Mouse (Mus musculus): Measurements from ENCODE around the gene 2310039H08Rik. TPM values are rescaled to one million over a fixed set of nuclear protein-coding genes. Genes with fewer than 3 reads are reported as not detected.

The 2310039H08Rik gene
- polyA plus RNA-seq, 1 experiment from 2014 or later, result 89.9 TPM

DNA sequence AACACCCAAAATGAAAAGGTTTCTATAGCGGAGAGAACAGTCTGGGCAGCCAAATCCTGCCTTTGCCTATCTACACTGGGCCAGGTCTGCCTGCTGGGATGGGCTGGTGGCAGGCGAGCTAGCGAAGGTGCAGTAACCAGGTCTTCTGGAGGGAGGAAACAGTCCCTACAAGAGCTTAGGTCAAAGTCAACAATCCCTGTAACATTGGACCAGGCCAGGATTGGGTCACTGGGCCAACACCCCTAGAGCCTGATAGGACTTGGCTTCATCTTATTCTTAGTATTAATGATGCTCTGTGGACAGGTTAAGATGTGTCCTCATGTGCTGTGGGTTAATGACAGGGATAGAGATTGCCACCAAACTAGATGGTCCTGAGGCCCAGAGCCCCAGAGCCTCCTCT is 38.4 kb upstream of the 2310039H08Rik start:
- H3K27me3 ChIP-seq (replicated peaks; ENCODE audit: control insufficient read depth, insufficient read depth, low read length), result peaks cover 2% of the 10 kb centered on the region; the same call in 1 of the 2 replicates
- no peak overlapping the region for H3K4me3 ChIP-seq (ENCODE audit: low read depth, low read length)
- H3K9me3 ChIP-seq (replicated peaks; ENCODE audit: control insufficient read depth, low read length), result no peaks in the 10 kb centered on the region
- H3K36me3 ChIP-seq (ENCODE audit: control insufficient read depth, insufficient read depth, low read length), result peaks cover 28% of the 10 kb centered on the region; the same call in 1 of the 2 replicates
- no peak overlapping the region for H3K9ac ChIP-seq (ENCODE audit: low read length)
- ATAC-seq (no peak), DNase-seq (ENCODE audit: low spot score) (no peak)
- WGBS, result 93% methylated on average over 3 of the region's 3 CpGs
- no peak overlapping the region for H3K27ac ChIP-seq (ENCODE audit: low read depth, low read length)
- no peaks in the 10 kb centered on the region for H3K4me1 ChIP-seq (ENCODE audit: control insufficient read depth, insufficient read depth, low read length)
- H3K4me2 ChIP-seq (ENCODE audit: low read length), result no peak overlapping the region

DNA sequence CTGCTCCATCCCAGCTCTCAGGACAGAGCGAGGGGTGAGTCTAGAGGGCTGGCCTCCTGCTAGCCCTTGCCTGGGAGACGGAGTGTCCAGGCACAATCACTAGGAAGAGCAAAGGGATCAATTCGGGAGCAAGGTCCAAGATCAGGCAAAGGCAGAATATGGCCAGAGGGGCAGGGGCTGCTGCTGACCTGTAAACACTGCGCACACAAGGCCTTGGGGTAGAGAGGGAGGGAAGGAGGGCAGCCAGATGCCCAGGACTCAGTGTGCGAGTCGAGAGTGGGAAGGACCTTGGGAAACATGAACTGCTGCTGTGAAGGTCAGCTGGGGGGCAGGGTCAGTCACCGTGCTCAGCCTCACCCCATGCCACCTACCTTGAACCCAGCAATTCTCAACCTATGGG is 37.1 kb upstream of the 2310039H08Rik start:
- Histone ChIP-seq H3K9me3 (replicated peaks; ENCODE audit: control insufficient read depth, low read length) (no peaks in the 10 kb centered on the region), H3K4me1 (ENCODE audit: control insufficient read depth, insufficient read depth, low read length) (no peaks in the 10 kb centered on the region), H3K4me3 (ENCODE audit: low read depth, low read length) (no peak overlapping the region), H3K27me3 (replicated peaks; ENCODE audit: control insufficient read depth, insufficient read depth, low read length) (no peaks in the 10 kb centered on the region), H3K27ac (ENCODE audit: low read depth, low read length) (no peak overlapping the region), H3K4me2 (ENCODE audit: low read length) (no peak overlapping the region), H3K9ac (ENCODE audit: low read length) (no peak overlapping the region), H3K36me3 (ENCODE audit: control insufficient read depth, insufficient read depth, low read length) (peaks cover 28% of the 10 kb centered on the region; the same call in 1 of the 2 replicates)
- no peak for DNase-seq (ENCODE audit: low spot score)
- 95% methylated on average over 7 of the region's 7 CpGs for WGBS
- ATAC-seq, result no peak

DNA sequence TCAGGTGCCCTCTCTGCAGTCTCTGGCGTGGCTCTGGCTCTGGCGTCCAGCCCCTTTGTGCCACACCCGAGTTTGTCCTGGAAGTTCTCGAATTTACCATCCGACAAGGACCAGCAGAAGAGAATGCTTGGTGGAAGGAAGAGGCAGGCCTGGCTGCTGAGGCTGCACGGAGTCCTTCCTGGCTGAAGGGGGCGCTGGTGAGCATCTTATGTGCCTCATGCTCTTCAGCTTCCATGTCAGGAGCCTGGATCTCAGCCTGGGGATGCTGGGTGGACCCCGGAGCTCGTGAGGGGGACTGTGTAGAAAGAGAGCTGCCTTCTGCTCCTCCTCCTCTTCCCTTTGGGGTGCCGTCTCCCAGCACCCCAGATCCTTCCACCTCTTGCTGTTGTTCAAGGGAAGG is 36.3 kb upstream of the 2310039H08Rik start:
- Histone ChIP-seq H3K27ac (ENCODE audit: low read depth, low read length) (no peak overlapping the region), H3K27me3 (replicated peaks; ENCODE audit: control insufficient read depth, insufficient read depth, low read length) (no peaks in the 10 kb centered on the region), H3K36me3 (ENCODE audit: control insufficient read depth, insufficient read depth, low read length) (peaks cover 28% of the 10 kb centered on the region; the same call in 1 of the 2 replicates), H3K9me3 (replicated peaks; ENCODE audit: control insufficient read depth, low read length) (no peaks in the 10 kb centered on the region), H3K4me1 (ENCODE audit: control insufficient read depth, insufficient read depth, low read length) (no peaks in the 10 kb centered on the region), H3K4me3 (ENCODE audit: low read depth, low read length) (no peak overlapping the region), H3K9ac (ENCODE audit: low read length) (no peak overlapping the region), H3K4me2 (ENCODE audit: low read length) (no peak overlapping the region)
- WGBS, result 63% methylated on average over 9 of the region's 10 CpGs
- ATAC-seq (no peak), DNase-seq (ENCODE audit: low spot score) (no peak)

DNA sequence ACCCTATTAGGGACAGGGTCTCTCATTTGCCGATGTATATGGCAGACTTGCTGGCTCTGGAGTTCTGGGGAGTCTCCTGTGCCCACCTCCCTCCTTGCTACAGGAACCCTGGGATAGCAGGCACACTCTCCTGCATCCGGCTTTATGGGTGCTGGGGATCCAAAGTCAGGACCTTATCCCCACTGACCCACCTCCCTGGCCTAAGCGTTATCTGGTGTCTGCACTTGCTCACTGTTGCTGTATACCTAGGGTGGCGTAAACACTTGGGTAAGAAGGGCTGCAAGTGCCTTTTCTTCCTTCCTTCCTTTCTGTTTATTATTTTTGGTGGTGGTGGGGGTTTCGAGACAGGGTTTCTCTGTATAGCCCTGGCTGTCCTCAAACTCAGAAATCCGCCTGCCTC is 31.1 kb upstream of the 2310039H08Rik start:
- no peak for DNase-seq (ENCODE audit: low spot score)
- H3K4me2 ChIP-seq (ENCODE audit: low read length), result no peak overlapping the region
- peaks cover 41% of the 10 kb centered on the region for H3K36me3 ChIP-seq (ENCODE audit: control insufficient read depth, insufficient read depth, low read length)
- H3K9me3 ChIP-seq (replicated peaks; ENCODE audit: control insufficient read depth, low read length), result no peaks in the 10 kb centered on the region
- no peak for ATAC-seq
- WGBS, result over 99% methylated on average over 6 of the region's 6 CpGs
- H3K4me3 ChIP-seq (ENCODE audit: low read depth, low read length), result no peak overlapping the region
- H3K27ac ChIP-seq (ENCODE audit: low read depth, low read length), result no peak overlapping the region
- H3K9ac ChIP-seq (ENCODE audit: low read length), result no peak overlapping the region
- H3K27me3 ChIP-seq (replicated peaks; ENCODE audit: control insufficient read depth, insufficient read depth, low read length), result no peaks in the 10 kb centered on the region
- no peaks in the 10 kb centered on the region for H3K4me1 ChIP-seq (ENCODE audit: control insufficient read depth, insufficient read depth, low read length)

DNA sequence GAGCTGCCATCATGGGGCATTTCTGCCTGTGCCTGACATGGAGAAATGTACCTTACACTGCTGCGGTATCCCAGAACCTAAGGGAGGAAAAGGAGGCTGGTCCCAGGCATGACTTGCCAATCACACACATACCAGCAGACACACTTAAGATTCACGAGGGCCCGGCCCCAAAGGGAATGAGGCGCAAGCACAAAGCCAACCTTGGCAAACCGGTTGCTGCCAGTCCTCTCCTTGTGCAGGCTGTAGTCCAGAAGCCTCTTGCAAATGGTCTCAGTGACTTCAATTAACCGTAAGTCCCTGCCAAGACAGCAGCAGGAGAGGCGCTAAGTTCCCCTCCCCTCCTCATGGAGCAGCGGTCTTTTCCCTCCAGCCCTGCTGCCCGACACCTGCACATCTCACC is 29.4 kb upstream of the 2310039H08Rik start:
- Histone ChIP-seq H3K27ac (ENCODE audit: low read depth, low read length) (no peak overlapping the region), H3K4me3 (ENCODE audit: low read depth, low read length) (no peak overlapping the region), H3K9ac (ENCODE audit: low read length) (no peak overlapping the region), H3K4me2 (ENCODE audit: low read length) (no peak overlapping the region), H3K4me1 (ENCODE audit: control insufficient read depth, insufficient read depth, low read length) (no peaks in the 10 kb centered on the region), H3K36me3 (ENCODE audit: control insufficient read depth, insufficient read depth, low read length) (peaks cover 39% of the 10 kb centered on the region), H3K27me3 (replicated peaks; ENCODE audit: control insufficient read depth, insufficient read depth, low read length) (no peaks in the 10 kb centered on the region), H3K9me3 (replicated peaks; ENCODE audit: control insufficient read depth, low read length) (no peaks in the 10 kb centered on the region)
- DNase-seq (ENCODE audit: low spot score), result no peak
- whole genome bisulfite sequencing, result 89% methylated on average over 9 of the region's 9 CpGs
- no peak for ATAC-seq

DNA sequence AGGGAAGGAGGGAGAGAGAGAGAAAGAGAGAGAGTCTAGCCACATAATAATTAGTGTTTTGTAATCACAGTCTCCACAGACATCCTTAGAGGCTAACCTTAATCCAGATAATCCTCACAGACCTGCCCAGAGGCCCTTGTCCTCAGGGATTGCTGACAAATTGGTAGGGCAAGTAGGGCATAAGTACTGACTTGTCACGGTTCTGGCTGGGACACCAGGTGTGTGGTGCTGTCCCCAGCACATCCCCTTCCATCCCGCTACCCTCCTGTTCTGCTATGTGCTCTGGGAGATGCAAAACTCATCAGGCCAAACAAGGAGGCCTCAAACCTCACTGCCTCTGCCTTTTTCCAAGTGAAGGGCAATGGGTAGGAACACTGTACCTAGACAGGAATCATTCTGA is 26.9 kb upstream of the 2310039H08Rik start:
- Histone ChIP-seq H3K36me3 (ENCODE audit: control insufficient read depth, insufficient read depth, low read length) (peaks cover 39% of the 10 kb centered on the region), H3K9me3 (replicated peaks; ENCODE audit: control insufficient read depth, low read length) (no peaks in the 10 kb centered on the region), H3K27me3 (replicated peaks; ENCODE audit: control insufficient read depth, insufficient read depth, low read length) (no peaks in the 10 kb centered on the region), H3K9ac (ENCODE audit: low read length) (no peak overlapping the region), H3K4me2 (ENCODE audit: low read length) (no peak overlapping the region), H3K4me3 (ENCODE audit: low read depth, low read length) (no peak overlapping the region), H3K4me1 (ENCODE audit: control insufficient read depth, insufficient read depth, low read length) (peaks cover under 1% of the 10 kb centered on the region), H3K27ac (ENCODE audit: low read depth, low read length) (no peak overlapping the region)
- WGBS, result 62% methylated on average over 2 of the region's 2 CpGs
- DNase-seq (ENCODE audit: low spot score), result no peak
- ATAC-seq, result no peak

DNA sequence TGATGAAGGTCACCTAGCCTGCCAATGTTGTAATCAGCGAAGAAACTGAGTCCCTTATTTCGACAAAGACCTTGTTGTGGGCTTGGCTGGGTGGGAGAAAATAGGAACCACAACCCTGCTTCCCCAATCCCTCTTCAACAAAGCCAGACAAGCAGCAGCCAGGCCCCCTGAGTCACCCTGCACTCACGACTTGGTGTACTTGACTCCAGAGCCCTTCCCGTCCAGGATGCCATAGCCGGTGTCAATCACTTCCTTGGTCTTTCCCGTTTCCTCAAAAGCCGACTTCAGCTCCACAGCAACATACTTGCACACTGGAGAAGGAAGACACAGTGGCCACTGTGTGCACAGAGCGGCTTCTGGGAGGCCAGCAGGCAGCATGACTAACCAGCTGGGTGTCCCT is 25.2 kb upstream of the 2310039H08Rik start:
- ATAC-seq (no peak), DNase-seq (ENCODE audit: low spot score) (no peak)
- Histone ChIP-seq H3K9me3 (replicated peaks; ENCODE audit: control insufficient read depth, low read length) (no peaks in the 10 kb centered on the region), H3K9ac (ENCODE audit: low read length) (no peak overlapping the region), H3K4me2 (ENCODE audit: low read length) (no peak overlapping the region), H3K4me1 (ENCODE audit: control insufficient read depth, insufficient read depth, low read length) (peaks cover 8% of the 10 kb centered on the region), H3K4me3 (ENCODE audit: low read depth, low read length) (no peak overlapping the region), H3K27ac (ENCODE audit: low read depth, low read length) (no peak overlapping the region), H3K36me3 (ENCODE audit: control insufficient read depth, insufficient read depth, low read length) (peaks cover 39% of the 10 kb centered on the region), H3K27me3 (replicated peaks; ENCODE audit: control insufficient read depth, insufficient read depth, low read length) (no peaks in the 10 kb centered on the region)
- WGBS, result 86% methylated on average over 8 of the region's 8 CpGs

DNA sequence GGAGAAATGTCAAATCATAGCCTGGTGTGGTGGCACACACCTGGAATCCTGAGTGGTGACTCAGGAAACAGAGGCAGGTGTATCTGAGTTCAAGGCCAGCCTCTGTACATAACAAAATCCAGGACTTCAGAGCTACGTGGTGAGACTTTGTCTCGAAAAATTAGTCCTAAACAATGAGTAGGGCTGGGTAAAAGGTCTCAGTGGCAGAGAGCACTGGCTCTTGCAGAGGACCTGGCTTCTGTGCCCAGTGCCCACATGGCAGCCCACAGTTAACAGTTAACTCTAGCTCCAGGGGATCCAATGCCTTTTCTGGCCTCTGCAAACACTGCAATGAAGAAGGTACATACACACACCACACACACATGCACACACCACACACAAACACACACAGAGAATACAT is 24.6 kb upstream of the 2310039H08Rik start:
- peaks cover 13% of the 10 kb centered on the region for H3K4me1 ChIP-seq (ENCODE audit: control insufficient read depth, insufficient read depth, low read length)
- DNase-seq (ENCODE audit: low spot score), result no peak
- H3K4me3 ChIP-seq (ENCODE audit: low read depth, low read length), result no peak overlapping the region
- no peak overlapping the region for H3K27ac ChIP-seq (ENCODE audit: low read depth, low read length)
- no peaks in the 10 kb centered on the region for H3K9me3 ChIP-seq (replicated peaks; ENCODE audit: control insufficient read depth, low read length)
- H3K4me2 ChIP-seq (ENCODE audit: low read length), result no peak overlapping the region
- ATAC-seq, result no peak
- H3K27me3 ChIP-seq (replicated peaks; ENCODE audit: control insufficient read depth, insufficient read depth, low read length), result no peaks in the 10 kb centered on the region
- WGBS, result 90% methylated on average over 2 of the region's 2 CpGs
- H3K36me3 ChIP-seq (ENCODE audit: control insufficient read depth, insufficient read depth, low read length), result peaks cover 35% of the 10 kb centered on the region
- H3K9ac ChIP-seq (ENCODE audit: low read length), result no peak overlapping the region

DNA sequence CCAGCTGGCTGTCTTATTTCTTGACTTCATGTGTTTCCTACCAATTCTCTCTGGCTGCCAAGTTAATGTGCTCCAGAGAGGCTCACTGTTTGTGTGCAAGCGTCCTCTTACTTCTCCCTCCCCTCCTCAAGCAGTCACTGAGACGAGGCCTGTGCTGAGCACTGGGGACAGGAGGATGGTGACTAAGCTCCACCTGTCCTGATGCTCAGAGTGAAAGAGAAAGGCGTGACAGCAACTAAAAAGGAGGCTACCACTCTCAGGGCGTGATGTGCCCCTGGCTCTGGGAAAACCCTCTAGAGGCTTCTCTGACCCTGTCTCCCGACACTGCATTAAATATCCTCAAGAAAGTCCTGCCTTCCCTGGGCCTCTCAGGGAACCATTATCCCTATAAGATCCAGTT is 23.2 kb upstream of the 2310039H08Rik start:
- Histone ChIP-seq H3K9ac (ENCODE audit: low read length) (no peak overlapping the region), H3K4me1 (ENCODE audit: control insufficient read depth, insufficient read depth, low read length) (peaks cover 13% of the 10 kb centered on the region), H3K27ac (ENCODE audit: low read depth, low read length) (no peak overlapping the region), H3K4me3 (ENCODE audit: low read depth, low read length) (no peak overlapping the region), H3K36me3 (ENCODE audit: control insufficient read depth, insufficient read depth, low read length) (peaks cover 25% of the 10 kb centered on the region), H3K4me2 (ENCODE audit: low read length) (no peak overlapping the region), H3K9me3 (replicated peaks; ENCODE audit: control insufficient read depth, low read length) (no peaks in the 10 kb centered on the region), H3K27me3 (replicated peaks; ENCODE audit: control insufficient read depth, insufficient read depth, low read length) (no peaks in the 10 kb centered on the region)
- ATAC-seq (no peak), DNase-seq (ENCODE audit: low spot score) (no peak)
- WGBS, result 95% methylated on average over 5 of the region's 5 CpGs

Measured in forebrain, embryonic 14.5 days (tissue).